Mouse (Mus musculus) lung, embryonic 16.5 days (tissue): ENCODE data around the gene Dnajc11. TPM values are rescaled to one million over a fixed set of nuclear protein-coding genes. Genes with fewer than 3 reads are reported as not detected.
A peak's percentile ranks its signal among the peaks of the same experiment; 100 is the strongest.

Experiments
- ATAC-seq: fragments of 200-750 bp; cut with Nextera tagmentation; 2 replicates; pipeline ENCODE4 v1.8.0; 2017; ENCODE audit warnings: low read depth, mild to moderate bottlenecking, moderate library complexity
- H3K27ac ChIP-seq: fragments of 300-500 bp; sonication (generic); 2 replicates; pipeline ENCODE4 v1.5.1; 2014; ENCODE audit warnings: mild to moderate bottlenecking, control low read depth, low read length
- H3K27me3 ChIP-seq: fragments of 300-500 bp; sonication (generic); 2 replicates; pipeline ENCODE4 v1.6.1; 2014; ENCODE audit warnings: low read depth, low read length, mixed read lengths; ENCODE audit not compliant: control insufficient read depth, insufficient read depth
- H3K36me3 ChIP-seq: fragments of 300-500 bp; sonication (generic); 2 replicates; pipeline ENCODE4 v1.6.1; 2014; ENCODE audit warnings: low read length; ENCODE audit not compliant: control insufficient read depth, insufficient read depth
- H3K4me1 ChIP-seq: fragments of 300-500 bp; sonication (generic); replicated peaks from 2 replicates; pipeline ENCODE4 v1.6.1; 2014; ENCODE audit warnings: low read length, mixed read lengths; ENCODE audit not compliant: control insufficient read depth, insufficient read depth
- H3K4me2 ChIP-seq: fragments of 300-500 bp; sonication (generic); 2 replicates; pipeline ENCODE4 v1.6.1; 2014; ENCODE audit warnings: low read depth, low read length, control low read depth
- H3K4me3 ChIP-seq: fragments of 300-500 bp; sonication (generic); 2 replicates; pipeline ENCODE4 v1.5.1; 2014; ENCODE audit warnings: mild to moderate bottlenecking, low read length, control low read depth
- H3K9ac ChIP-seq: fragments of 300-500 bp; sonication (generic); 2 replicates; pipeline ENCODE4 v1.6.1; 2014; ENCODE audit warnings: low read length, control low read depth
- H3K9me3 ChIP-seq: fragments of 300-500 bp; sonication (generic); 2 replicates; pipeline ENCODE4 v1.6.1; 2016; ENCODE audit warnings: low read length; ENCODE audit not compliant: control insufficient read depth
- WGBS: fragments of 180-500 bp; shearing (Covaris S2); extraction: QIAGEN DNeasy Blood & Tissue Kit; methylation state at CpG from one replicate; pipeline ENCODE4 v1.1.7; 2014; 5-methylcytosine and 5-hydroxymethylcytosine counted together
- polyA plus RNA-seq: library from polyadenylated mRNA; unstranded; fragments of >200 nt; fragmentation: Nextera tagmentation; extraction: Ambion mirVana; gene quantifications from 2 replicates; pipeline ENCODE4 v1.2.1, GENCODE M21; 2015

Gene Dnajc11
- polyA plus RNA-seq, 1 experiment from 2014 or later: 57.1 TPM

DNA sequence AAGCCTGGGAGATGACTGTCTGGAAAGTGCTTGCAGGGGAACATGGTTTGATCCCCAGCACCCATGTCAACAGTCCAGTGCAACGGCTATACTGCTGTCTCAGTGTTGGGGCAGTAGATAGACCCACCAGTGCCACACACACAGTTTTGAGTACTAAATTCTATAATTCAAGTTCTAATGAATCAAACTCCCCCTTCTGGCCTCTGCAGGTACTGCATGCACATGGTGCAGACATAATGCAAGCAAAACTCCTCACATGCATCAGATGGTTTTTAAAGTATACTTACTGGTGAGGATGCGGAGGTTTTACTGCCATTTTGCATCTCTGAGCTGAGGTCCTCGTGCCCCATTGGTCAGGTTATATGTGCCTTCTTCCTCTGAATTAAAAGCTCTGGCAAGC lies 42.0 kb downstream of the Dnajc11 start:
- H3K36me3 ChIP-seq: peaks cover 32% of the 10 kb centered on the region
- no peak for ATAC-seq
- no peaks in the 10 kb centered on the region for H3K4me1 ChIP-seq
- H3K9me3 ChIP-seq: peaks cover 3% of the 10 kb centered on the region; the same call in 1 of the 2 replicates
- WGBS: 90% methylated on average over 3 of the region's 3 CpGs
- H3K27ac ChIP-seq: no peak overlapping the region
- H3K9ac ChIP-seq: no peak overlapping the region
- no peak overlapping the region for H3K4me2 ChIP-seq
- H3K27me3 ChIP-seq: no peaks in the 10 kb centered on the region
- no peak overlapping the region for H3K4me3 ChIP-seq

DNA sequence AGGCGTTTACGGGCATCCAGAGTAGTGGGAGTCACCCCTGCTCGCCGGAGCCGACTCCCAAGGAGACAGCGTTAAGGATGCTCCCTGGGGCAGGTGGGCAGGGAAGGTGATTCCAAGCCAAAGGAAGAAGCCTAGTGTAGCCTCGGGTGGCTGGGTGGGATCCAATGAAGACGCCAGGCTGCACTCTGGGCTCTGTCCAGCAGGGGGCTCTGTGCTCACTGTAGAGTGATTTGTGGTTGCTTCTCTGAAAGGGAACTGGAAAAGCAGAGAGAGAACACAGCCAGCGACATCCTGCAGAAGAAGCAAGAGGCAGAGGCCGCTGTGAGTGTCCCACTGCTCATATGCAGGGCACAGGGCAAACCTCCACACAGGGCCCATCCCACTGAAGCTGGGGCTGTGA lies 44.3 kb downstream of the Dnajc11 start:
- H3K36me3 ChIP-seq: peaks cover 38% of the 10 kb centered on the region
- H3K4me3 ChIP-seq: no peak overlapping the region
- H3K4me1 ChIP-seq: no peaks in the 10 kb centered on the region
- no peak for ATAC-seq
- no peak overlapping the region for H3K27ac ChIP-seq
- peaks cover 3% of the 10 kb centered on the region; the same call in 1 of the 2 replicates for H3K9me3 ChIP-seq
- 39% methylated on average over 10 of the region's 10 CpGs for WGBS
- H3K9ac ChIP-seq: no peak overlapping the region
- H3K27me3 ChIP-seq: no peaks in the 10 kb centered on the region
- H3K4me2 ChIP-seq: no peak overlapping the region

DNA sequence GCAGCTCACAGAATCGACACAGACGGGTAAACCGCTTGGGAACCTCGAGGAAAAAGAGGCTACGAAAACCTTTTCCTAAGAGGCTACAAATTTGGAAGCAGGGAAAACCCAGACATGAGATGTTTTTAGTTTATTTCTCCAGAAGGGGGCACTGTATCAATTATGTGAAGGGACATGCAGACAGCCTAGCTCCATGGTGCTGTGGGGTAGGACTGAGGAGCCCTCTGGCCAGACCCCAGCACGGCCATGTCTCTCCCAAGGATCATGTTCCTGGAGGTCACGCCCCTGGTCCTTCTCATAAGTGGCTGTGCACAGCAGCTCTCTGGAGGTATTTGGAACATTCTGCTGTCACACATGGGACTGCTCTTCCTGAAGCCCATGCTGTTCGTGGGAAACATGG lies 47.2 kb downstream of the Dnajc11 start:
- Histone ChIP-seq H3K27ac (no peak overlapping the region), H3K4me3 (no peak overlapping the region), H3K4me2 (no peak overlapping the region), H3K4me1 (no peaks in the 10 kb centered on the region), H3K9ac (no peak overlapping the region), H3K27me3 (no peaks in the 10 kb centered on the region), H3K36me3 (peaks cover 21% of the 10 kb centered on the region), H3K9me3 (no peaks in the 10 kb centered on the region)
- ATAC-seq: no peak
- WGBS: 72% methylated on average over 8 of the region's 8 CpGs

DNA sequence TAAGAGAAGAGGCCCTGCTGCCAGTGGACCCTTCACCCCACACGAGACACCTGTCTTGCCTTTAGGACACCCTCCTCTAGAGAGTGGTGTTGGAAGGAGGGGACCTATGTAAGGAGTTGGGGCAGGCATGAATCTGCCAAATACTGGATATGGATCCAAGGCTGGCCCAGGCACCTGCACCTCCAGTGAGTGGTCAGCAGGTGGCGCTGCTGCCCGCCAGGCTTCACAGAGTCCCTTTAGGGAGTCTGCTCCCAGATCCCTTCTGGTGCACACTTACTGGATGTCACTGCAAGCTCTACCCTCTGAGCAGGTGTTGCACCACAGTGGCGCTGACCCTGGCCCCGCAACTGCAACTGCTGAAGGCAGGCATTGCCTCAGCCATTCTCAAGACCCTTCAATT lies 47.9 kb downstream of the Dnajc11 start:
- no peak overlapping the region for H3K9ac ChIP-seq
- 7% methylated on average over 5 of the region's 5 CpGs for WGBS
- H3K9me3 ChIP-seq: no peaks in the 10 kb centered on the region
- no peak overlapping the region for H3K4me3 ChIP-seq
- peaks cover 21% of the 10 kb centered on the region for H3K36me3 ChIP-seq
- H3K27me3 ChIP-seq: no peaks in the 10 kb centered on the region
- no peak overlapping the region for H3K27ac ChIP-seq
- no peaks in the 10 kb centered on the region; the same call in 1 of the 2 replicates for H3K4me1 ChIP-seq
- H3K4me2 ChIP-seq: no peak overlapping the region
- peak; percentile 61 for ATAC-seq

DNA sequence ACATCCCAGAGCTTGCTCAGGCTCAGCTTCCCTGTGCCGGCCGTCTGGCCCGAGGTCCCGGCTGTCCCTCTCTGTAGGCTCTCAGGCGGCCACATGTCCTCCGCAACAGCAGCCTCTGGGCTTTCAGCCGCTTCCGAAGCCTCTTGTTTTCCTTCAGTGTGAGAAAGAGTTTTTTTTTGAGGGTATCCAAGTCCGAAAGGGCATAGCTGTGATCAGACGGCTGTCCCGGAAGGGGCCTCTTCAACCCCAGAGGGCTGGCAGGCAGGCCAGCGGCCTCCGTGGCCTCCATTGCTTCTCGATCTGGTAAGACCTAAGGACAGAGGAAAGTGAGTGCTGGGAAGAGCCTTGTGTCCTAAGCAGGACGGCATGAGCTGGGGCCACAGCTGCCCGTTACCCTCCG lies 49.6 kb downstream of the Dnajc11 start:
- H3K36me3 ChIP-seq: peaks cover 15% of the 10 kb centered on the region; the same call in 1 of the 2 replicates
- no peak overlapping the region for H3K27ac ChIP-seq
- H3K4me3 ChIP-seq: no peak overlapping the region
- no peak overlapping the region for H3K9ac ChIP-seq
- H3K27me3 ChIP-seq: no peaks in the 10 kb centered on the region
- no peak overlapping the region for H3K4me2 ChIP-seq
- H3K9me3 ChIP-seq: no peaks in the 10 kb centered on the region
- H3K4me1 ChIP-seq: peaks cover 9% of the 10 kb centered on the region
- WGBS: 63% methylated on average over 17 of the region's 17 CpGs
- no peak for ATAC-seq

DNA sequence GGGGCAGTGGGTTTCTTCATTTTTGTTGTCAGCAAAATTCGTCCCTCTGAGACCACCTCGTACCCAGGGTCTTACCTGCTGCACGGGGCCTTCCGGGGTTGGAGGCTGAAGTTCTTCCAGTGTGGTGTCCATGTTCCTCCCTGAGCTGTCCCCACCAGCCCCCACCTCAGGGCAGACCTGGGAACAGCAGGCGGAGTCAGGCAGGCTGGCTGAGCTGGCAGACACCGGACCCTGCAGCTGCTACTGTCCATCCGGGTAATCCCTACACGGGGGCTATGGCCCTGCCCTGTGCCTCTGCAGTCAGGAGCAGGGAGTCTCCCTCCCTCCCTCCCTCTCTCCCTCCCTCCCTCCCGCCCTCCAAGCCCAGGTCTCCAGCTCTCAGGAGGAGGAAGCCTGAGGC lies 50.1 kb downstream of the Dnajc11 start:
- Histone ChIP-seq H3K4me3 (no peak overlapping the region), H3K9ac (no peak overlapping the region), H3K9me3 (no peaks in the 10 kb centered on the region), H3K27ac (no peak overlapping the region), H3K4me1 (peaks cover 9% of the 10 kb centered on the region), H3K4me2 (no peak overlapping the region), H3K36me3 (peaks cover 15% of the 10 kb centered on the region; the same call in 1 of the 2 replicates), H3K27me3 (no peaks in the 10 kb centered on the region)
- ATAC-seq: no peak
- 41% methylated on average over 9 of the region's 9 CpGs for WGBS

DNA sequence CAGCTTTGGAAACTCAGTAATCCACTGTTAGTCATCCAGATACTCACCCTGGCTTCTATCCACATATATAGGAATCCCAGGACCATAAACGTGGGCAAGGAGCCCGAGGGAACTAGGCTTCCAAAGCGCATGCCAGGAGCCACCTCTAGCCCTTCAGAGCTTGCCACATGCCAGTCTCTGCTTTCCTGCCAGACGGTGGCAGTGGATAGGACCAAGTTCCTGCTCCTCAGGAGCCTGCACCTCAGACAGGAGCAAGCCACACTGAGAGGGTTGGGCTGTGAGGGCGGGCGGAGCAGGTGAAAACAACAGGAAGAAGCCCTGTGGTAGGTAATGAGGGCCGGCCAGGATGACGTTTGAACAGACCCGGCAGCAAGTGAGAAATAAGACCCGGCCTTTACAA lies 52.4 kb downstream of the Dnajc11 start:
- no peak overlapping the region for H3K27ac ChIP-seq
- WGBS: 28% methylated on average over 10 of the region's 10 CpGs
- no peaks in the 10 kb centered on the region for H3K9me3 ChIP-seq
- no peaks in the 10 kb centered on the region for H3K27me3 ChIP-seq
- H3K4me2 ChIP-seq: no peak overlapping the region
- H3K9ac ChIP-seq: no peak overlapping the region
- no peak for ATAC-seq
- H3K36me3 ChIP-seq: peaks cover 18% of the 10 kb centered on the region
- no peak overlapping the region for H3K4me3 ChIP-seq
- peaks cover 13% of the 10 kb centered on the region for H3K4me1 ChIP-seq

DNA sequence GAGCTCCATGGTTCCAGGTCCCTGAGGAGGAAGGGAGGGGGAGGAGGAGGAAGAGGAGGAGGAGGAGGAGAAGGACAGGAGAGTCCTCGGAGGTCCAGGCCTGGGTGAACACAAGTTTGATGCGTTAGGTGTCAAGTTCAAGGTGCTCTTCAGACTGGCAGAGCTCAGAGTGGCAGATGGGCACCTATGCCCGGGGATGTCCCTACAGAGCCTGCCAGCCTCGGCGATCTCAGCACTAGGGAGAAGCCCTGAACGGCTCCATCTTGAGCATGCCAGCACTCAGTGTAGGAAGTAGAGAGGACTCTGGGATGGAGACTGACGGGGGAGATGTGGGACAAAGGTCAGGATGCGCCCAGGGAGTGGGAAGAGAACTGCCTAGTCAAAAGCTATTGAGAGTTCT lies 53.2 kb downstream of the Dnajc11 start:
- peaks cover 13% of the 10 kb centered on the region for H3K4me1 ChIP-seq
- H3K27ac ChIP-seq: no peak overlapping the region
- WGBS: 65% methylated on average over 8 of the region's 8 CpGs
- peak overlapping the region; percentile 22; the same call in 1 of the 2 replicates for H3K9ac ChIP-seq
- ATAC-seq: no peak
- no peak overlapping the region for H3K4me3 ChIP-seq
- no peak overlapping the region for H3K4me2 ChIP-seq
- no peaks in the 10 kb centered on the region for H3K9me3 ChIP-seq
- peaks cover 25% of the 10 kb centered on the region for H3K36me3 ChIP-seq
- H3K27me3 ChIP-seq: no peaks in the 10 kb centered on the region

DNA sequence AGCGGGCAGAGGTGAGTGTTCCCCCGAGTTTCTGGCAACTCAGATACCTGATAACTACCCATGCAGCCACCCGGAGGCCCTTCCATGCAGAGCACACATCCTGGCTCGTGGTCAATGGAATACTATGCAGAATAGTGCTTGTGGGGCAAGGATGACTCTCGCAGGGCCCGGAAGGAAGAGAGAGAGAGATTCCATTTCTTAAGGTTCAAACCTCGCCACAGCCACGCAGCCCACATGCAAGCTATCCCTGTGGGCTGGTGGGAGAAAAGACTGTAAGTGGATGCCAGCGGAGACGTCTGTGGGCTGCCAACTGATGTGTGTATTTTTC lies 54.5 kb downstream of the Dnajc11 start:
- peak overlapping the region; percentile 86 for H3K4me2 ChIP-seq
- H3K27ac ChIP-seq: peak overlapping the region; percentile 81
- H3K9ac ChIP-seq: peak overlapping the region; percentile 94
- H3K9me3 ChIP-seq: no peaks in the 10 kb centered on the region
- ATAC-seq: no peak
- 18% methylated on average over 10 of the region's 10 CpGs for WGBS
- peaks cover 15% of the 10 kb centered on the region for H3K4me1 ChIP-seq
- H3K27me3 ChIP-seq: no peaks in the 10 kb centered on the region
- H3K36me3 ChIP-seq: peaks cover 31% of the 10 kb centered on the region
- peak overlapping the region; percentile 92 for H3K4me3 ChIP-seq
